Mouse (Mus musculus): ENCODE measurements around the gene Nfic.

- TF ChIP-seq CTCF (IDR thresholded peaks at IDR 0.05 in 2 of 3, conservative IDR thresholded peaks at IDR 0.05 in 1 of 3; ENCODE audit: control insufficient read depth in 1 of 3, insufficient read depth in 1 of 3, low read depth in 2 of 3, low read length in 3 of 3, poor library complexity in 1 of 3, severe bottlenecking in 1 of 3) (no peak), EP300 (IDR thresholded peaks at IDR 0.05; ENCODE audit: low read depth in 1 of 2, low read length in 2 of 2) (no peak), NELFE (IDR thresholded peaks at IDR 0.05; ENCODE audit: low read depth, low read length) (no peak), JUND (IDR thresholded peaks at IDR 0.05; ENCODE audit: low read depth, low read length) (no peak)
Observed at GRCm38 (mm10) chr10:81494260-81495041, 39.0 kb upstream of the Nfic start.

Measured in MEL (cell line).